Mouse (Mus musculus): ENCODE data around the gene Cpne5. TPM values are rescaled to one million over a fixed set of nuclear protein-coding genes. Genes with fewer than 3 reads are reported as not detected.

The Cpne5 gene
- total and polyA plus RNA-seq, 3 experiments = 0.19 to 1.0 TPM; not detected in 1

DNA sequence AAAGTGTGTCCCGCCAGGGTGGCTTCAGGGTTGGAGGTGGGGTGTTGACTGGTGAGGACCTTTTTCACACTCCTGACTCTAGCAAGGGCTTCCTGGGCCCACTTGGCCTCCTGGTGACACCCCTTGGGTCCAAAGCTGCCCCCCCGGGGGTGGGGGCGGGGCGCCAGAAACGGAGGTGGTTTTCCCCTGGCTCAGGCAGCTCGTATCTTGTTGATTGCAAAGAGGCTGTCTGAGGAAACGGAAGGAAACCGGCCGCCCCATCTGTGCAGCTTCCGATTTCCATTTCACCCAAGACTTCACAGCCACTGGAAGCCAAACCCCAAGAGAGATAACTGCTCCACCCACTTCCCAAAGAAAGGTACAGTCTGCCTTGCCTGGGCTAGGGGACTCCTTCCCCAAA lies 65.9 kb downstream of the Cpne5 start (continued):
- TF ChIP-seq HCFC1 (IDR thresholded peaks at IDR 0.05; ENCODE audit: low read depth, low read length) (no peak; the same call in 1 of the 2 replicates), MAX (IDR thresholded peaks at IDR 0.05; ENCODE audit: low read length) (no peak)

- peak overlapping the region; percentile 89 for H3K27ac ChIP-seq (ENCODE audit: control insufficient read depth, low read depth, low read length)
- H3K27me3 ChIP-seq (ENCODE audit: control insufficient read depth in 1 of 2, insufficient read depth in 2 of 2, low read length in 2 of 2) = no peaks in the 10 kb centered on the region
- peak; percentile 93 for DNase-seq (ENCODE audit: low read depth, low spot score)
- H3K36me3 ChIP-seq (ENCODE audit: control insufficient read depth in 1 of 2, insufficient read depth in 2 of 2, low read length in 2 of 2) = peaks cover 0 to 15% of the 10 kb centered on the region in 2 experiments; a peak in 2 of 4 replicates
- peak overlapping the region; percentile 9 to 51; a peak in 3 of 4 replicates for H3K4me3 ChIP-seq (ENCODE audit: control insufficient read depth in 1 of 2, insufficient read depth in 1 of 2, low read depth in 2 of 2, low read length in 2 of 2)
- peak overlapping the region; percentile 55 for H3K9ac ChIP-seq (ENCODE audit: control insufficient read depth, low read depth, low read length, poor library complexity, severe bottlenecking)
- no peaks in the 10 kb centered on the region for H3K79me2 ChIP-seq (ENCODE audit: control insufficient read depth, insufficient read depth, low read length, poor library complexity)
- no peaks in the 10 kb centered on the region for H3K9me3 ChIP-seq (replicated peaks; ENCODE audit: insufficient read depth, low read length)
- peaks cover 0 to 38% of the 10 kb centered on the region in 2 experiments; a peak in 2 of 4 replicates for H3K4me1 ChIP-seq (ENCODE audit: control insufficient read depth in 1 of 2, insufficient read depth in 2 of 2, low read length in 2 of 2)
- no peak for TF ChIP-seq NELFE (IDR thresholded peaks at IDR 0.05; ENCODE audit: low read depth, low read length)
- no peak for TF ChIP-seq CHD2 (IDR thresholded peaks at IDR 0.05; ENCODE audit: low read length)
- no peak for TF ChIP-seq POLR2AphosphoS5 (IDR thresholded peaks at IDR 0.05; ENCODE audit: borderline replicate concordance, low read depth, low read length)
- TF ChIP-seq ZNF384 (IDR thresholded peaks at IDR 0.05; ENCODE audit: low read depth, low read length) = peak; percentile 94
- TF ChIP-seq POLR2A (IDR thresholded peaks at IDR 0.05; ENCODE audit: control insufficient read depth in 1 of 2, insufficient read depth in 1 of 2, low read depth in 1 of 2, low read length in 2 of 2, poor library complexity in 1 of 2) = peak in 1 of 2 experiments; percentile 51; a peak in 2 of 4 replicates
- TF ChIP-seq POLR2AphosphoS2 (IDR thresholded peaks at IDR 0.05; ENCODE audit: low read length) = no peak
- TF ChIP-seq KAT2A (conservative IDR thresholded peaks at IDR 0.05; ENCODE audit: low read depth, low read length) = no peak
- no peak for TF ChIP-seq USF1 (IDR thresholded peaks at IDR 0.05; ENCODE audit: low read depth, low read length)
- TF ChIP-seq TCF12 (IDR thresholded peaks at IDR 0.05; ENCODE audit: low read depth, low read length) = 0 out of 2 replicates have a peak, but pooled peaks have one; percentile 38
- TF ChIP-seq ETS1 (IDR thresholded peaks at IDR 0.05; ENCODE audit: low read depth, low read length) = peak; percentile 67; the same call in 1 of the 2 replicates
- TF ChIP-seq GABPA (IDR thresholded peaks at IDR 0.05; ENCODE audit: low read depth, low read length) = no peak
- TF ChIP-seq MYC (IDR thresholded peaks at IDR 0.05; ENCODE audit: low read depth, low read length) = no peak; the same call in 1 of the 2 replicates
- no peak for TF ChIP-seq MEF2A (IDR thresholded peaks at IDR 0.05; ENCODE audit: extremely low read depth, insufficient replicate concordance, low read depth, low read length, poor library complexity, severe bottlenecking)
- TF ChIP-seq MXI1 (IDR thresholded peaks at IDR 0.05; ENCODE audit: low read depth, low read length) = peak; percentile 16; the same call in 1 of the 2 replicates
- peak; percentile 76 for TF ChIP-seq SMC3 (IDR thresholded peaks at IDR 0.05; ENCODE audit: low read depth, low read length)
- no peak for TF ChIP-seq E2F4 (IDR thresholded peaks at IDR 0.05; ENCODE audit: borderline replicate concordance, low read depth, low read length)
- no peak for TF ChIP-seq MAZ (IDR thresholded peaks at IDR 0.05; ENCODE audit: low read depth, low read length)
- no peak for TF ChIP-seq NRF1 (IDR thresholded peaks at IDR 0.05; ENCODE audit: insufficient read depth, low read depth, low read length, poor library complexity, severe bottlenecking)
- TF ChIP-seq GATA1 (IDR thresholded peaks at IDR 0.05; ENCODE audit: low read depth, low read length) = peak; percentile 43
- peak; percentile 80 for TF ChIP-seq ZC3H11A (IDR thresholded peaks at IDR 0.05; ENCODE audit: low read depth, low read length)
- peak; percentile 68; the same call in 1 of the 2 replicates for TF ChIP-seq TBP (IDR thresholded peaks at IDR 0.05; ENCODE audit: low read depth, low read length)
- no peak for TF ChIP-seq CHD1 (IDR thresholded peaks at IDR 0.05; ENCODE audit: low read depth, low read length)
- no peak; the same call in 1 of the 2 replicates for TF ChIP-seq MYB (IDR thresholded peaks at IDR 0.05; ENCODE audit: low read depth, low read length)
- TF ChIP-seq CTCF (IDR thresholded peaks at IDR 0.05 in 2 of 3, conservative IDR thresholded peaks at IDR 0.05 in 1 of 3; ENCODE audit: control insufficient read depth in 1 of 3, insufficient read depth in 1 of 3, low read depth in 2 of 3, low read length in 3 of 3, poor library complexity in 1 of 3, severe bottlenecking in 1 of 3) = peak; percentile 87 to 93 (median 91)
- TF ChIP-seq UBTF (IDR thresholded peaks at IDR 0.05; ENCODE audit: borderline replicate concordance, insufficient read depth, low read depth, low read length) = no peak
- no peak for TF ChIP-seq RCOR1 (IDR thresholded peaks at IDR 0.05; ENCODE audit: low read depth, low read length)
- peak; percentile 47 to 73; a peak in 3 of 4 replicates for TF ChIP-seq EP300 (IDR thresholded peaks at IDR 0.05; ENCODE audit: low read depth in 1 of 2, low read length in 2 of 2)
- TF ChIP-seq HCFC1 (IDR thresholded peaks at IDR 0.05; ENCODE audit: low read depth, low read length) = peak; percentile 33; the same call in 1 of the 2 replicates
- no peak for TF ChIP-seq SIN3A (IDR thresholded peaks at IDR 0.05; ENCODE audit: low read length)
- TF ChIP-seq RAD21 (IDR thresholded peaks at IDR 0.05; ENCODE audit: low read depth, low read length) = peak; percentile 88
- TF ChIP-seq JUND (IDR thresholded peaks at IDR 0.05; ENCODE audit: low read depth, low read length) = no peak
- TF ChIP-seq USF2 (IDR thresholded peaks at IDR 0.05; ENCODE audit: borderline replicate concordance in 1 of 2, insufficient read depth in 1 of 2, low read depth in 1 of 2, low read length in 2 of 2) = no peak
These were observed 66.8 kb downstream of the Cpne5 start for GRCm38 (mm10) chr17:29171001-29171772.
